Mouse (Mus musculus) cerebellum, adult 8-10 months (tissue): ENCODE data around the gene Ccdc9b.
A peak's percentile ranks its signal among the peaks of the same experiment; 100 is the strongest.

Experiments used
- DNase-seq: peaks from one replicate; pipeline ENCODE4 v3.0.0; 2022

Gene Ccdc9b

DNA sequence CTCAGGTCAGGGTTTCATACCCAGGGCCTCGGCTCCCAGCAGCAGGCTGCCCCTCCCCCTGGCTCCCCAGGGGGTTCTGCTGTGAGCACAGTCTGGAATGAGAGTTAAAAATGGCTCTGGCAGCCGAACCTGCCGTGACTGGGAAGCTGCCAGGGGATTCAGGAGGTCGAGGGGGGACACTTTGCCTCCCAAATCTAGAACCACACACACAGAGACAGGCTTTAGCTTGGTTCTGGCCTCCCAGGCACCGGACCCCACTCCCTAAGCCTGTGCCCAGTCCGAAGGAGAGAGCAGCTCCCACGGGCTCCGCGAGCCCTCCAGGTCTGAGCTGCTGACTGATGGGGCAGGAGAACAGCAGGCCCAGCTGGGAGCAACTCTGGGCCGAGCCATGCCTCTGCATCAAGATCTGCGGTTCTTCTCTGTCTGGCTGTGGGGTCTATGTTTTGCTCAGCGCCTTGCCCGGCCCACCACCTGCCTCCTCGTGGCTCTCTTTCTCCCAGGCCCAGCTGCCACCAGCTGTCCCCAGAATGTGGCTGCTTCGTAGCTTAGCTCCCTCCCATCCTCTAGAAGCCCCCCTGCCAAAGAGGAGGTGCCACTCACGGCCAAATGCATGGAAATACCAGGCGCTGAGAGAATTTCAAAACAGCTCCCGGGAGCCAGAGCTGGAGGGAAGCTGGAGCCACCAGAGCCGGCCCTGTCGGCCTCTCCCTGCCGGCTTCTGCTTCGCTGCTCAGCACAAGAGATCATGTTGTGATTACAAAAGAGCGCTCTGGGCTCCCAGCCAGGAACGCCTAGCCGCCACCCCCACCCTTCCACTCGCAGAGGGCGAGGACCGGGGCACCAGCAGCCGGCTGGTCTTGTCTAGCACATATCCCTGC, at the start of gene Ccdc9b:
Gene Ccdc9b, minus strand, starts transcription at position 756 of the 878 bp plus-strand sequence.
- DNase-seq = peak; percentile 91

DNA sequence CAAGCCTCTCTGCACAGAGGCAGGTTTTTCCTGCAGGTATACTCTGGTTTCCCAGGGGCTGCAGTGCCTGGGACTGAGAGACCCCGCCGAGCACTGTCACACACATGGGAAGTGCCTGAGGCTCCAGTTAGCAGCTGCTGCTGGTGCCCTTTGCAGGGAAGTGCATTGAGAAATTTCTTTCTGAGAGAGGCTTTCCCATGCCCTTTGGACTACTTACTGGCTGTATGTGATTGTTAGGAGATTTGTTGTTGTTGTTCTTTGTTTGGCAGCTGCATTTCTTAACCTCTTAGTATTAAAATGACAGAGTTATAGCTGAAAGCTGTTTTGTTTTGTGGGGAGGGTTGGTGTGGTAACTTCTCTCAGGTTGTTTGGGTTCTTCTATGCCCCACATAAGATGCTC, 48.4 kb upstream of the Ccdc9b start:
- no peak for DNase-seq

DNA sequence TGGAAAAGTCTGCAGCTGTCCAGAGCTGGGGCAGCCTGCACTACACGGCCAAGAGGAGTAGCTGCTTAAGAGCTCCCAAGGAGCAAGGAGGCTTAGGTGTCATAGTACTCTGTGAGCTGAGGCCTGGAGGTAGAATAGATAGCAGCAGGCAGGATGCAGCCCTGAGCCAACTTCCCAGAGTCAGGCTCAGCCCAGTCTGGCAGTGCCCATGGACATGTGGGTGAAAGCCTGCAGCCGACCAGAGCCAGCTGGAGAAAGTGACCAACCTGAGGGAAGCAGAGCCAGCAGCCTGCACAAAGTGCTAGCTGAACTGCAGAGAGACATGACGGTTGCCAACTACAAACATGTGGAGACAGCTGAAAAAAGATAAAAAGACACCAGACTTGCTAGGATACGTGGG, 44.4 kb upstream of the Ccdc9b start:
- DNase-seq = no peak

GRCm38 (mm10) chr2:118805756-118806155, 43.3 kb upstream of the Ccdc9b start:
- no peak for DNase-seq

DNA sequence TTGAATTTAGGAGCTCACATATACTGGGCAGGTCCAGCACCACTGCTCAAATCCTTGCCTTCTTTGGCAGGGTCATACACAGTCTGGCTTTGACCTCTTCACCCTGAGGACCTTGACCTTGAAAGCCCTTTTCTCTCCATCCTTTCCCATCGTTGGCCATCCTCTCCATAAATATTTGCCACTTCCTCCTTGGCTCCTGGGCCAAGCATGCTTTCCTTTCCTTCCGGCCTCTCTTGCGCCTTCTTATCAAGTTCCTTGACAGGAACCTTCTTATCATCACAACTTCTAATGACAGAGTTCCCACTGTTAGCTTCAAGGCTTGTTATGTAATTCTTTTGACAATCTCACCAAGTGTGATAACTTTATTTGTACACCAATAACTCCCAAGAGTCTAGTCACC, 42.7 kb upstream of the Ccdc9b start:
- DNase-seq = no peak

DNA sequence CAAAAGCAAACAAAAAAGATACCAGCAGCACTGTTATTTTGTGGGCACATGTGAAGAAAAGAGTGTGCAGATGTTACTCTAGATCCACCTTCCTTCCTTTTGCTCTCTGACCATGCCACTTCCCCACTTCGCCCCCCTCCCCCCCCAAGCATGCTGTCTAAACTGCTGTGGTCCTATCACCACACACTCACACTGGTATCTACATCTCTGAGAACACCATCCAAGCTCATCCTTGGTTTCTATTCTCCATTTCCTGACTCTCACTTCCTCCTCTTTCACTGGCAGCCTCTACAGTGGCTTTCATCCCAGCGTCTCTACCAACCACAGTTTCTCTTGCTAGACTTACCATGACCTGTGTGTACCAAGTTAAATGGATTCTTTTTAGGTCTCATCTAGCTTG, 42.0 kb upstream of the Ccdc9b start:
- no peak for DNase-seq

DNA sequence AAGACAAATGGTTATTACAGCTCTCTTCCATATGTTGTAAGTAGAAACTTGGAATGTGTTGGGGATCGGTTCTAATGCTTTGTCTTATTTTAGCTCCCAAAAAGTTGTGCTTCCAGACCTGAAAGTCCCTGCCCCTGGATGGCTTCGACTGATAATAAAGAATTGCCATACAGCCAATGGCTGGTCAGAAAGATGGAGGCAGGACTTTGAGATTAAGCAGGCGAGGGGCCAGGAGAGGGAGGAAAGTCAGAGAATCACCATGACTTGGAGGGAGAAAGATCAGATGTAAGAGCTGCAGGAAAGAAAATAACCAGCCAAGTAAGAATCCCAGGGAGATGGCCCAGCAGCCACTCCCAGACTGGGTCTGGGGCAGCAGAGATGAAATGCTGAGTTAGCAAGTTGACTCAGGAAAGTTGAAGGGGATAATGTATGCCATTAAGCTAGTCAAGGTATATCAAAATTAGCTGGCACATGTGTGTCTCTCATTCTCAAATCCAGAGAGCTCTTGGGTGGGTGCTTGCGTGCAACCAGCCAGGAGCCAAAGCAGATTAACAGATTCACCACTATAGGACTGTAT, 40.2 kb upstream of the Ccdc9b start:
- DNase-seq = no peak

DNA sequence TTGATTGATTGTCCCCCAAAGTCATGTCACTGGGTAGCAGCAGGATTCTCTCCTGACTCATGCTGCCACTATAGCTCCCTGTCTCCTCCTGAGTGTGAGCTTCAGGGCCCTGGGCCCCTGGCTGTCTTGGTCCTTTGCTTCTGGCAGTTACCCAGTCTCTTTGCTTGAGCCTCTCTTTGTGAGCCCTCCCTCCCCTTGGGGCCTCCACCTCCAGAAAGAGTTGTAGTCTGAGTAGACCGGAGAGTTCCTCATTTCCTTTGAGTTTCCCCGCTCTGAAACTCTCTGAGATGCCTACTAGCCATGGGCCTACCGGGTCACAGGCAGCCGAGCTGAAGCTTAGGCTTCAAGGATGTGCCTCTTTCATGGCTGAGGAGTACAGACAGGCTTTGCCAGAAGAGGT, 31.2 kb upstream of the Ccdc9b start:
- no peak for DNase-seq

DNA sequence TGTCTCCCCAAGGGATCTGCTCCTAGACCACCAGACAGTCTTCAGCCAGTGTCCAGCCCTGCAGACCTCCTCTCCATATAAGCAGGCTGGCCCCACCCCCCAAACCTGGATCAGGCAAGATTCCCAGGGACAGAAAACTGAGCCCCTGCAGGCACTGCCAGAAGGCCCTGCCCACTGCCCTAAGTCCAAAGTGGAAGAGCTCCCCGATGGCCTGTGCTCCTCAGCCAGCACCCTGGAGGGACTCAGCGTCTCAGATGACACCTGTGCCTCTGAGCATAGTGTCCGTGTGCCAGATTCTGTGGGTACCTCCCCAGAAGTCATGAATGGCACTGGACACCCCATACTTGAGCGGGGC, 29.8 kb upstream of the Ccdc9b start:
- DNase-seq = no peak

- DNase-seq = no peak
Measured at GRCm38 (mm10) chr2:118791591-118792258, 29.3 kb upstream of the Ccdc9b start.

DNA sequence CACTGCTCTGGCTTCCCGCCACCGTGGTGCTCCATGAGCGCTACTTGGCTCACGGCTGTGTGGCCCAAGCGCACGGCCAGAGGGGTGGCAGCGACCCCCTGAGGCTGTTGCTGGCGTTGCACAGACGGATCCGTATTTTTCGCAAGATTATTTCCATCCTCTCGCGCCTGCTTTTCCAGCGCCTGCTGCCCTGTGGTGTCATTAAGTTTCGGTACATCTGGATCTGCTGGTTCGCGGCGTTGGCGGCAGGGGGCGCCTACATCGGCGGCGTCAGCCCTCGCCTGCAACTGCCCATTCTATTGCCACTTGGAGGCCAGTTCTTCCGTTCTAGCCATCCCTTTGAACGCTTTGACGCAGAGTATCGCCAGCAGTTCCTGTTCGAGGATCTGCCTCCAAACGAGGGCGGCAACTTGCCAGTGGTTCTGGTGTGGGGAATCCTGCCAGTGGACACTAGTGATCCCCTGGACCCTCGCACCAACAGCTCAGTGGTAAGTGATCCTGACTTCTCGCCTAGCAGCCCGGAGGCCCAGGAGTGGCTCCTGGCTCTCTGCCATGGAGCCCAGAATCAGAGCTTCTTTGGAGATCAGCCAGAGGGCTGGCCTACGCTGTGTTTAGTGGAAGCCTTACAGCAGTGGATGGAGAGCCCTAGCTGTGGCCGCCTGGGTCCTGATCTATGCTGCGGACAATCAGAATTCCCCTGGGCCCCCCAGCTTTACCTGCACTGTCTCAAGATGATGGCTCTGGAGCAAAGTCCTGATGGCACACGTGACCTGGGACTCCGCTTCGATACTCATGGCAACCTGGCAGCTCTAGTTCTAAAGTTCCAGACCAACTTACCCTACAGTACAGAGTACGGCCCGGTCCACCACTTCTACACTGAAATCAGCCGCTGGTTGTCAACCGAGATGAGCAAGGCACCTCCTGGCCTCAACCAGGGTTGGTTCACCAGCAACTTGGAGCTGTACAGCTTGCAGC, 28.4 kb upstream of the Ccdc9b start:
- DNase-seq = peak; percentile 84

- DNase-seq = no peak
Measured at GRCm38 (mm10) chr2:118790221-118790550, 27.7 kb upstream of the Ccdc9b start.

DNA sequence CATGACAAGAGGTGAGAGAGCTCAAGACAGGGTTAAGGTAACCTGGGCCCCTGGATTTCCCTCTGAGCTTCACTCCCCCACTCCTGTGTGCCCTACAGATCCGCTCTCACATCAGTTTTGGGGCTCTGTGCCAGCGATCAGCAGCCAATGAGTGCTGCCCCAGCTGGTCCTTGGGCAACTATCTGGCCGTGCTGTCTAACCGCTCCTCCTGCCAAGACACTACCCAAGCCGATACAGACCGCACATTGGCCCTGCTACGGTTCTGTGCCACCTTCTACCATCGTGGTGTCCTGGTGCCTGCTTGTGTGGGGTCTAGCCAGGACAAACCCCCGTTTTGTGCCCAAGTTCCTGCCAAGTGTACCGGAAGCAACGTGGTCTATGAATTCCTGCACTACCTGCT, 27.0 kb upstream of the Ccdc9b start:
- DNase-seq = peak; percentile 79

- DNase-seq = no peak
Measured at GRCm38 (mm10) chr2:118786525-118786924, 24.1 kb upstream of the Ccdc9b start.

DNA sequence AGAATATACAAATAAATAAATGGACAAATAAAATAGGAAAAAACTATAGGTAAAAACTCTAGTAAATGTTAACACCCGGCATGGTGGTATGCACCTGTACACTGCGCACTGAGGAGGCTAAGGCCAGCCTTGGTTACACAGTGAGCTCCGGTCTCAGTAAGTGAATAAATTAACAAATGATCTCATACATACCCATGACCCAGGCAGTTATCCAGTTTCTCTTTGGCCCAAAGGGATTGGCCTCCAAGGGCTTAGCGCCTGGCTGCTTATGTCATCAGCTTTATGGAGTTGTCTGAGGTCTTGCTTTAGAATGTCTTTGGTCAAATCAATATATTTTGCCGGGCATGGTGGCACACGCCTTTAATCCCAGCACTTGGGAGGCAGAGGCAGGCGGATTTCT, 21.2 kb upstream of the Ccdc9b start:
- no peak for DNase-seq

GRCm38 (mm10) chr2:118783093-118783492, 20.6 kb upstream of the Ccdc9b start:
- DNase-seq = no peak

DNA sequence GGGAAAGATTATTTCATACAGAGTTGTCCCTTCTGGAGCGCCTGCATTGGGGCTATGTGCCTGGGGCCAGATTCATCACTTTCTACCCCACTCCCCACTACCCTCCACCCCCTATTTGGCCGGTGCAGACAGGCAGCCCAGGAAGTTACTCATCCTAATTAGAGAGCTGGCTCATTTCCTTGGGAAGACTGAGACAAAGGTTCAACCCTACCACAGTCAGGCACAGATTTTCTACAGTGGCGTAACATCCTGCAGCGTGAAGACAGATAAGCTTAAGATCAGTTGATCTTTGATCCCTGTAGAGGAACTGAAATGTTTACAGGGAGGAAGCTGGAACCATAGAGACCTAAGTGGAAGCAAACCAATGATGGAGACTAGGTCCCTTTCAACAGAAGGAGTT, 19.8 kb upstream of the Ccdc9b start:
- no peak for DNase-seq

- DNase-seq = no peak
Measured at GRCm38 (mm10) chr2:118781115-118781514, 18.7 kb upstream of the Ccdc9b start.

DNA sequence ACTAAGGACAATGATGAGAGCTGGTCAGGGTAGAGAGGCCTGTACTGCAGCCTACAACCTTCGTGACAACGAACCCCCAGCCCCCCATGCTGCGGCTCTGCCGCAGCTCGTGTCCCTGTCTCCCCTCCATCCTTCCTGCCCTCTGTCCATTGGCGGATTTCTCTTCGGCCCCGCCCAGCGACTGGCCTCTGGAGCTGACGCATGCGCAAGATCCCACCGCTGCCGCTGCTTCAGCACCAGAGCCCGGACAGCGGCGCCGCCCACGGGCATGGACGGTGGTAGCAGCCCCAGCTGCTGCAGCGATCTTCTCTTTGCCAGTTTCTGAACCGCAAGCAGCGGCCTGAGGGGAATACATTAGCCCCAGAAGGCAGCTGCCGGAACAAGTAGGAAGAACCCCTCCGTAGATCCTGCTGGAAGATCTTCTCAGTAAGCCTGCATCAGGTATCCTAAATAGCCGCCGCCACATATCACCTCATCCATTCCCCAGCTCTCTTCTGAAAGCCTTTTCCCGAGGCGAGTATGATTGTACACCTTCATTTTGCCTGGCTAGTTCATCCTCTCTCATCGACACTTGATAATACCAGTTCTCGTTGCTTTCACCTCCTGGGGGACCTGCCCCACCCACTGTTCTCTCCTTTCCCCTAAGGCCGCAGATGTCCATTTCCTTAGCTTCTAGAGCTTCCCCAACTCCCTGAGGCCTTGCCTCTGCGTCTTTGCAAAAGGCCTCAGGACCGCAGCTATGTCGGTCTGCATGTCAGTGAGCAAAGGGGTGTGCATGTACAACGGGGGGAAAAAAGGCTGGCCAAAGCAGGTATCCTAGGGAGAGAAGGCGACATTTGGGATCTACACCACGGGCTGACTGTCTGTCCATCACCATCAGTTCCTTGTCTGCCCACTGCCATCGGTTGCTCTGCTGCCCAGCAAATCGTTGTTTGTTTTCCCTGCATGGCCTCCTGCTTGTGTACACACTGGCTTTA, 17.3 kb upstream of the Ccdc9b start, which contains the start of gene Disp2:
Gene Disp2, plus strand, starts transcription at position 216 of the 977 bp plus-strand sequence.
- peak; percentile 92 for DNase-seq

- DNase-seq = no peak
Measured at GRCm38 (mm10) chr2:118779065-118779464, 16.6 kb upstream of the Ccdc9b start.

DNA sequence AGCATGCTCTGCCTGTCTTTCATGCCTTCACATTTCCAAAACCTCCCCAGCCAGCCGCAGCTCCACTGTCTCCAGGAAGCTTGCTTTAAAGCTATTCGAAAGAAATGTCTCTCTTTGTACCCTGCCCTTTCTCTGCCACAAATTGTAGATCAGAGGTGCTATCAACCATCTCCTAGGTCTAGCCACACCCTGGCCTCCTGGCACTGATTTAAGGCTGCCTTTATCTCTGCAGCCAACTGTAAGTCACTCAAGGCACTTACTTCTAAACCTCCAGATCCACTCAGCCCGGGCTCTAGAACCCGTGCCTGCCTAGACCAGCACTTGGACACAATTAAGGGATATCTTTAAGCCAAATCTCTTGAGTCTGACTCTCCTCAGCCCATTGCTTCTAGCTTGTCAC, 16.0 kb upstream of the Ccdc9b start:
- DNase-seq = no peak

DNA sequence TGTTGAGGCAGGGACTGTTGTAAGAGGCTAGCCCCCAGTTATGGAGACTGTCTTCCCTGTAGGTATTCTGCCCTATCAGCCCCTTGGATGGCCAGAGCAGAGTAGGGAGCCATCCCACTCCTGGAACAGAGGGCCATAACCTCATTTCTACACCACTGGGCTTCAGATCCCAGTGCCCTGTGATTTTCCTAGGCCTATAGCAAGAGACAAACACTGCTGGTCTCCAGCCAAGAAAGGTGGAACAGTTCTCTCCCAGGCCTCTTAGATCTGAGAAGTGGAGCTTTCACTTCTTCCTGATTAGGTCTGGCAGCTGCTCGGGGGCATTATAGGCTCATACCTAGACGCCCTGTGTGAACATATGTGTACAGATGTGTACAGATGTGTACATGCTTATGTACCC, 13.8 kb upstream of the Ccdc9b start:
- no peak for DNase-seq
